Mouse (Mus musculus): ENCODE measurements around the gene Flt3l.
A peak's percentile ranks its signal among the peaks of the same experiment; 100 is the strongest.
"Not testable (repeated sequence)": the region's sequence is repeated elsewhere in the genome, so short reads cannot be mapped to it uniquely, and the experiment has no call there.

Gene Flt3l

DNA sequence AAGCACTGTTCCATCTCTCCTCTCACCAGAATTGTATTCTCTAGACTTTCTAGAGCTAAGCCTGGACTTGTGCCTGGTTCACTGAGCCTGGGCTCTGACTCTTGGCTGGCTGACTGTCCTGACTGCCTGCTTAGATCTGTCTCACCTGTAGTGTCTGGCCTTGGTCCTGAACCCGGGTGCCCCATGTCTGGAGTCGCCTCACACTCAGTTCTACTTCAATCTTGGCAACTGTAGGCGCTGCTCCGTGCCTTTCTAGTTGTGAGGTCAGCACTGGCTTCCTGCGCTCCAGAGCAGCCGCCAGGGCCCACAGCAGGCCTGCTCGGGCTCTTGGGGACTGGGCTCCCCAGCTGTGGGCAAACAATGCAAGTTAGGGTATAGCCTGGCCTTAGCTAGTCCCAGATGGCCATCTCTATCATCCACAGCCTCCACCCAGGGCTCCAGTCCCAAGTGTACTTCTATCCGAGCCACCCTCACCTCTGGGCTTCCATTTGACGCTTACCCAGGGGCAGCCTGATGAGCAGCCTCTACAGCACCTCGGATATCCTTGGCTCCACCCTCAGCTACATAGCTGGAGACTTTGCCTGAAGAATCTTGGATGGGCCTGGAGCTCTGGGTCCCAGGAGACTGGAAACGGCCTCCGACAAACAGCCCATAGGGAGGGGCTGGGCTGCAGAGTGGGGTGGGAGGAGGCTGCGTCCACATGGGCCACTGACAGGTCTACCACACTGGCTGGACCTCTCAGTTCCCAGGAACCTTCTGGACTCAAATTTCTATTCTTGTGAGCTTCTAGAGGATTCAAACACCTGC lies 8.3 kb upstream of the Flt3l start:
- DNase-seq (ENCODE audit: low spot score in 2 of 2): no peak

GRCm38 (mm10) chr7:45141914-45142313 lies 5.7 kb upstream of the Flt3l start:
- no peak for DNase-seq (ENCODE audit: low spot score in 2 of 2)

DNA sequence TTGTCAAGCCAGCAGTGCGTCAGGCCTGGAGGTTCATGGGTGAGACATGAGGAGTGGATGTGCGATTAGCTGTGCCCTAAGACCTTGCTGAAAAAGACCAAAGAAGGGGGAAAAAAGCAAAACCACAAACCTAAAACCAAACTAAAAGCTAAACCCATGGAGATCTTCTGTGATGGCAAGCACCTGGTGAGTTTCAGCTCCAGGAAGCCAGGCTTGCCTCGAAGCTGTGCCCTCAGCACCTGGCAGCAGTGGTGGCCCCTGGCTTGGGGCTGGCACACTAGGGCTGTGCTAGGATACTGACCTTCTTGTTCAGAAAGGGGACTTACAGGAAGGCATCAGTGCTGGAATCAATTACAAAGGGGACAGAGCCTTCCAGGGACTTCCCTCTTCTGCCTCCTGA lies 5.1 kb upstream of the Flt3l start:
- no peak for DNase-seq (ENCODE audit: low spot score in 2 of 2)

GRCm38 (mm10) chr7:45139904-45140723 lies 3.9 kb upstream of the Flt3l start:
- DNase-seq (ENCODE audit: low spot score in 2 of 2): no peak

- DNase-seq (ENCODE audit: low spot score in 2 of 2): no peak
Observed at GRCm38 (mm10) chr7:45138403-45138802, 2.2 kb upstream of the Flt3l start.

GRCm38 (mm10) chr7:45137171-45138006 lies 1.2 kb upstream of the Flt3l start:
- no peak for DNase-seq (ENCODE audit: low spot score in 2 of 2)

DNA sequence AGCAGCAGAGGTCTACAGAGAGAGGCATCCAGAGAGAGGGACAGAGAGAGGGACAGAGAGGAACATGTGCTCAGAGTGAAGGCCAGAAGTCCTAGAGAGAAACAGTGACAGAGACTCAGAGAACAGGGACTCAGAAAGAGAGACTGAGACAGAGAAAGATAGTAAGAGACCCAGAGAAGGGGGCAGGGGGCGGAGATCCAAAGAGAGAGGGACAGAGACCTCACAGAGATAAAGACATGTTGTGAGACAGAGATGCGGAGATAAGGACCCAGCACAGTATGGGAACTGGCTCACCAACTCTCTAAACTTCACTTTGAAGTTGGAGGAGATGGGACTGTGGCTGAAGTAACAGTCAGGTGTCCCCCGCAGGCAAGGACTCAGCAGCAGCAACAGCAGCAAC lies 862 bp downstream of the Flt3l start:
- DNase-seq (ENCODE audit: low spot score in 2 of 2): no peak

DNA sequence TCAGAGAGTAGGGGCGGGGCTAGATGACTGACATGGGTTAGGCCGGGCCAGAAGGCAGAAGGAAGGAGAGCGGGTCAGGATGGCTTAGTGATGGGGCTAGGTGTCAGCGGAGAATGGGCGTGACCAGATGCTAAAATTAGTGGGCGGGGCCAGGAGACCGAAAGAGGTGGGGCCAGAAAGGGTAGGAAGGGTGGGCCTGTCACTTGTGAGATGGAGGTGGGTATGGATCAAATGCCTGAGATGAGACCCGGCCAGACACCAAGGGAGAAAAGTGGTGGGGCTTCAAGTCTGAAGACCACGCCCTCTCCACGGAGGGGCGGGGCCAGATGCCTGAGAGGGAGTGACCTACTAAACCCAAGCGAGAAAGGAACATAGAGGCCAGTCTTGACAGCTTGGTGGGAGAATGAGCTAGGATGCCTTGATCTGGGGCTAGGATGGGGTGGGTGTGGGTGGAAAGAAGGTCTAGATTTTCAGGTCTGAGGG lies 1.6 kb downstream of the Flt3l start:
- DNase-seq (ENCODE audit: low spot score in 2 of 2): no peak

DNA sequence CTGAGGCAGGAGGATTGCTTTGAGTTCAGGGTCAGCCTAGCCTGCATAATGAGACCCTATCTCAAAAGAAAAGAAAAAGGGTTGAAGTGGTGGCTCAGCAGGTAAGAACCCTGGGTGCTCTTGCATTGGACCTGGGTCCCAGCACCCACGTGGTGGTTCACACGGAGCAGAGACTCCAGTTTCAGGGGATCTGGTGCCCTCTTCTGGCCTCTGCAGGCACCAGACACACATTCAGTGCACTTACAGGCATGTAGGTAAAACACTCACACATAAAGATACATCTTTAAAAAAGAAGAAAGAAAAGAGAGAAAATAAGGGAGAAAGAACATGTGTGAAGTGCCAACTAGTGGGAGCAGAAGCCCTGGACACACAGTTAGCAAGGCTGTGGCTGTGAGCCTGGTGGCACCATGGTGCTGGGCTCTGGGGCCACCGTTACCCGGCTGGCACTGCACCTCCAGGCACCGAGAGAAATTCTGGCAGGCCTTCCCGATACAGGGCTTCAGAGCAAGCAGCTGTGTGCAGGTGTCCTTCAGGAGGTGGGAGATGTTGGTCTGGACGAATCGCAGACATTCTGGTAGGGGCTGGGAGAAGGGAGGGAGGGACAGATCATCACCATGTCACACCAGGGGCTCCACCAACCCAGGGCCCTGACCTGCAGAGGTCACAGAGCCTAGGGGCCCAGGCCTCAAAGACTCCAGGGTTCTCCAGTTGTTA lies 2.6 kb downstream of the Flt3l start:
- no peak for DNase-seq (ENCODE audit: low spot score in 2 of 2)

- no peak for DNase-seq (ENCODE audit: low spot score in 2 of 2)
Observed at GRCm38 (mm10) chr7:45131850-45132249, 4.4 kb downstream of the Flt3l start.

DNA sequence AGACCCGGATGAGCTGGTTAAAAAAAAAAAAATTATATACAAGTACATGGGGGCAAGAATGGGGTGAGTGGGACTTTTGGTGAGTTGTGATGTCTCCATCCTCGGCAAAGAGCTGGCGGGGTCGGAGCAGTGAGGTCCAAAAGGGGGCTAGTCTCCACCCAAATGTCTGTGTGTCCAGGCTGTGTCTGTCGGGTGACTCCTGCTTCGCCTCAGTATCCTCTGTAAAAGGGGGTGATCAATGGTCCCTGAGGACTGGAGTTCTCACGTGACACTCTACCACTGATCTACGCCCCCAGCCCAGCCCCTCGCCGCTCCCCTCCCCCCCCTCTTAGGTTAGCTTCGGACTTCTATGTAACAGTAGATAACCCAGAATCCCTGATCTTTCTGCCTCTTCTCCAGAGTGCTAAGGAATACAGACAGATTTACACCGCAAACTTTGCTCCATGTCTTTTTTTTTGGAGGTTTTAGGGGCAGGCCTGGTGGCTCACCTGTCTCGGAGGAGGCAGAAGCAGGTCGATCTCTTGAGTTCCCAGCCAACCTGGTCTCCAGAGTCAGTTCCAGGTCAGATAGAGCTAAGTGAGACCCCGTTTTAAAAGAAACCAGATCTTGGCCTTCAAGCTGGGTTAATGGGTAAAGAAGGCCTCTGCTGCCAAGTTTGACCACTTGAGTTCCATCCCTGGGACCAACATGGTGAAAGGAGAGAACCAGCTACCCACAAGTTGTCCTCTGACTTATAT lies 6.3 kb downstream of the Flt3l start:
- no peak for DNase-seq (ENCODE audit: low spot score in 2 of 2)

- no peak for DNase-seq (ENCODE audit: low spot score in 2 of 2)
Observed at GRCm38 (mm10) chr7:45129318-45129717, 6.9 kb downstream of the Flt3l start.

GRCm38 (mm10) chr7:45128624-45129246 lies 7.5 kb downstream of the Flt3l start, which contains the start of gene Rpl13a:
TSS of gene Rpl13a (minus strand) at chr7:45128761.
- DNase-seq (ENCODE audit: low spot score in 2 of 2): peak; percentile 99

- no peak for DNase-seq (ENCODE audit: low spot score in 2 of 2)
Observed at GRCm38 (mm10) chr7:45127700-45128224, 8.5 kb downstream of the Flt3l start.

GRCm38 (mm10) chr7:45126844-45127699 lies 9.2 kb downstream of the Flt3l start:
- no peak for DNase-seq (ENCODE audit: low spot score in 2 of 2)

- no peak for DNase-seq (ENCODE audit: low spot score in 2 of 2)
Observed at GRCm38 (mm10) chr7:45126147-45126843, 9.9 kb downstream of the Flt3l start.

DNA sequence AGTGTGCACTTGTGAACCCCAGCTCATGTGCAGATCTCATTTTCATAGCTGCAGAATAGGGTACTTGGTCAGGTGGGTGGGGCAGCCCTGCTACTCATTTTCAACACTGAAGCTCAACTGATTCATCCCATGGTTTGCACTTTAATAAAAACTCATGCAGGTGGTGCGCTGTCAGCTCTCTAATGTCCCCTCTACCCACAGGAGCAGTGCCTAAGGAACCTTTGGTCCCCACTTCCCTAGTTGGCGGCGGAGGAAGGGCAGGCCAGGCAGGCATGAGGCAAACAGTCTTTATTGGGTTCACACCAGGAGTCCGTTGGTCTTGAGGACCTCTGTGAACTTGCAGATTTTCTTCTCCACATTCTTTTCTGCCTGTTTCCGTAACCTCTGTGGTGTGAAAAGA lies 10.6 kb downstream of the Flt3l start:
- not testable (repeated sequence) for DNase-seq (ENCODE audit: low spot score in 2 of 2)

DNA sequence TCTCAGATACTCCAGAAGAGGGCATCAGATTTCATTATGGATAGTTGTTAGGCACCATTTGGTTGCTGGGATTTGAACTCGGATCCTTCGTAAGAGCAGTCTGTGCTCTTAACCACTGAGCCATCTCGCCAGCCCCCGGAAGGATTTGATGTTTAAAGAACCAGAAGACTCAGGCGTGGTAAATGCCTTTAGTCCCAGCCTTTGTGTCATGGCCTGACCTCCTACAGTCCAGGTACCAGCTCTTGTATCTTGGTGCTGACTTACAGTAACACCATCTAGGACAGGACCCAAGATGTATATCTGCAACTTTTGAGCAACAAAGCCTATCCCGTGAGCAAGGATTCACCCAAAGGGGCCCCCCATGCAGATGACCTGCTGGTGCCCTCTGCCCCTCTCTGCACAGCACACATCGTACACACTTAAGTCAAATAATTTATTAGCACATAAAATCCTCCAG lies 11.1 kb downstream of the Flt3l start:
- no peak for DNase-seq (ENCODE audit: low spot score in 2 of 2)

Data from frontal cortex, postnatal 14 days (tissue).